Mouse (Mus musculus): ENCODE data around the gene Polr1a.
A peak's percentile ranks its signal among the peaks of the same experiment; 100 is the strongest.
"Not testable (repeated sequence)": the region's sequence is repeated elsewhere in the genome, so short reads cannot be mapped to it uniquely, and the experiment has no call there.

Polr1a gene

DNA sequence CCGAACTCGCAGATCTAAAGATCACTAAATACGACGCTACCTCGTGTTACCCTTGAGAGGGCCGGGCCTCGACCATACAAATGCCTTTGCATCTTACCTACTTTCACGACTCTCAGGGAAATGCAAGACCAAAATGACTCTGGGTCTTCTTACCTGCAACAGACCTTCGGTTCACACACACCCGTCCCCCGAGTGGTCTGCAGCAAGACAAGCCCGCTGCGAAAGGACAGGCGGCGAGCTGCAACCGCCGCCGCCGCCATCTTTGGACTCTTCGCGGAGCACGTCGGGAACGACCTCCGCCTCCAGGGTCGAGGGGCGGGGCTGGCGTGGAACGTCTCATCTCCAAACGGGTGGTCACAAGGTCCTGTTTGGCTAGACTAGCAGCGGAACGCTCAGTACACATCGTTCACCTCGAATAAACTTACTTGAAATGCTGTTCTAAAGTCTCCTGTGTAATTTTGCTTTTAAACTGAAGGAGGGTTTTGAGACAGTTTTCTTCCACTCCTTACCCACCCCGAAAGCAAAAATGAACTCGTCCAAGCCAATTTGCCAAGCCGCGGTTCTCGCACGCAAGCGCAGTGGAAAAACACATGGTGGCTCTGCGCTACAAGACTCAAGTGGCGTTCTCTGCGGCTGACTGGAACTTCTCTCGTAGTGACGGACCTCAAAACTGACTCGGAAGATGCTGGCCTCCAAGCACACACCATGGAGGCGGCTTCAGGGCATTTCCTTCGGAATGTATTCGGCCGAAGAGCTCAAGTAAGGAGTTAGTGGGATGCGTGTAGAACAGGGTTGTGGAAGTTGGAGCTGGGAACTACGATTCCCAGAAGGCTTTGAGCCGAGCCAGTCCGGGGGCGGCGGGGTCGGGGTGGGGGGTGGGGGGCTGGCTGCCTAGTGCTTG is at the start of gene Polr1a, which contains the start of gene Ptcd3:
Gene Polr1a, plus strand, starts transcription at position 573 of the 901 bp plus-strand sequence.
Gene Ptcd3, minus strand, starts transcription at position 270 of the 901 bp plus-strand sequence.
- peak; percentile 93 for DNase-seq

DNA sequence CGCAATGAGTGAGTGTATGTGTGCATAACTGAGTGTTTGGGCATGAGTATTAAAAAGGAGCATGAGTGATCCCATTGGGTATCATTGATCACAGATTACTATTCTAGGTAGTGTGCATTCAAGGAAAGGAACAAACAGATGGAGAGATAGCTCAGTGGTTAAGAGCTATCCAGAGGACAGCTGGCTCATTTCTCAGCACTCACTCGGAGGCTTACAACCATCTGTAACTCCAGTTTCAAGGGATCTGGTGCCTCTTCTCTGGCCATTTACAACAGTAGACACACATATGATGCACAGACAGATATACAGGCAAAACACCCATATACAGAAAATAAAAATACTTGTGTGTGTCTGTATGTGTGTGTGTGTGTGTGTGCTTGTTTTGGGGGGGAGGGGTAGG is 41.1 kb upstream of the Polr1a start:
- no peak for DNase-seq

DNA sequence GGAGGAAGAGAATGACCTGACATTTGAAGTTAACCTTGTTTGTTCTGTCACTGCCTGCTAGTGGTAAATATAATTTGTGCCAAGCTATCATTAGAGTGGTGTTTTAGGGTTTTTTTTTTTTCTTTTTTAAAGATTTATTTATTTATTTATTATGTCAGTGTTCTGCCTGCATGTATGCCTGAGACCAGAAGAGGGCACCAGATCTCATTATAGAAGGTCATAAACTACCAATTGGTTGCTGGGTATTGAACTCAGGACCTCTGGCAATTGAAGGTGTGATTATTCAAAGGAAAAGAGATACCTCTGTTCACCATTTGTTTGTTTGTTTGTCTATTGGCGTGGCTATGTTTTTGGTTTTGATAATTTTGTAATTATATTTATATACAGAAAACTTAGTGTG is 40.0 kb upstream of the Polr1a start:
- no peak for DNase-seq

DNA sequence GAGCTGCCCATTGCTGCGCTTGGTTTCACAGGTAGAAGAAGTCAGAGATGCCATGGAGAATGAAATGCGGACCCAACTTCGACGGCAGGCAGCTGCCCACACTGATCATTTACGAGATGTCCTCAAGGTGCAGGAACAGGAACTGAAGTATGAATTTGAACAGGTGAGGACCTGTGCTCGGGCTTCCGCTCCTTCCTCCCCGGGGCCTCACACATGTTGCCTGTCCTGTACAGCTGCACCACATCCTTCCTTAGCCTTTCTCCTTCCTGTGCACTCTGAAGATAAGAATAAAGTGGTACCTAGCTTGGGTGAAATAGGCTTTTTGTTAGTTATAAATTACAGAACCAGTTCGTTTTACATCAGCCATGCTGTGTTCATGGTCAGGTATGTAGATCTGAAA is 37.5 kb upstream of the Polr1a start:
- no peak for DNase-seq

DNA sequence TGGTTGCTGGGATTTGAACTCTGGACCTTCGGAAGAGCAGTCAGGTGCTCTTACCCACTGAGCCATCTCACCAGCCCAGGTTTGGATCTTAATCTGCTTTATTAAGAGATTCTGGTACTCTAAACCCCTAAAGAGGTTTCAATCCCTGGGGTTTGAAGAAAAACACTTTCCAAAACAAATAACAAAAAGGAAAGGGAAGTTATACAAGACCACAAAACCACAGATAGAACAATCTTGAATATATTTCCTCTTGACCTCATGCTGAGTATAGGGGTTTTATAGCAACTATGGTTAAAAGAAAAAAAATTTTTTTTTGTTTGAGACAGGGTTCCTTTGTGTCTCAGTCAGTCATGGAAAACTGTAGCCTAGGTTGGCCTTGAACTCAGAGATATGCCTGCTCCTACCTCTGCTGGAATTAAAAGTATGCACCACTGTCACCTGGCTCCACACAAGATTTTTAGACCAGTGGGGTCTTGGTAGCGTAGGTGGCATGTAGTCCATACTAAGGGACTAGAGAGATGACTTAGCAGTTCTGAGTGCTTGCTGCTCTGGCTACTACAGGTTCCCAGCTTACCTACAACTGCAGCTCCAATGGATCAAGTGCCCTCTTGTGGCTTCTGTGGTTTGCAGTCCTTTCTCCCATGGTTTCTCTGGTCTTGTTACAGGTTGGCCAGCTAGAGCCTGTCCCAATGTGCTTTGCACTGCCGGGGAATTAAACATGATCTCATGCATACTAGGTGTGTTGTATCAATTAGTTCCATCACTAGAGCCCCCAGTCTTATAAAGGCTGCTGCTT is 30.7 kb upstream of the Polr1a start:
- no peak for DNase-seq

DNA sequence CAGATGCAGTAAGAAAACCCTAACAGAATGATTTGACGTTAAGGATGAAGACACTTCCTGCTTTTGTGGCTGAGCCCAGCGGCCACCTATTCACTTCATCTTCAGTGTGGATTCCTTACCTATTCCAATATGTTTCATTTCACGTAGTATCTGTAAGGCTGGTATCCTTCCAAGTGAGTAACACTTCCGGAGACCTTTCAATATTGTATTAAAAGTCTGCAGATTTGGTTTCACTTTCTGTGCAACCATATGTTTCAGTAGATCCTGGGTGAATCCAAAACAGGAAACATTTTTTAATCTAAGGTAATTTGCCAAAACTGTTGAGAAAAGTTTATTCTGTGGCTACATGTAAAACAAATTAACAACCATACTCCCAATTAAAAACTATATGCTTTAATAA is 15.6 kb upstream of the Polr1a start:
- DNase-seq: no peak

DNA sequence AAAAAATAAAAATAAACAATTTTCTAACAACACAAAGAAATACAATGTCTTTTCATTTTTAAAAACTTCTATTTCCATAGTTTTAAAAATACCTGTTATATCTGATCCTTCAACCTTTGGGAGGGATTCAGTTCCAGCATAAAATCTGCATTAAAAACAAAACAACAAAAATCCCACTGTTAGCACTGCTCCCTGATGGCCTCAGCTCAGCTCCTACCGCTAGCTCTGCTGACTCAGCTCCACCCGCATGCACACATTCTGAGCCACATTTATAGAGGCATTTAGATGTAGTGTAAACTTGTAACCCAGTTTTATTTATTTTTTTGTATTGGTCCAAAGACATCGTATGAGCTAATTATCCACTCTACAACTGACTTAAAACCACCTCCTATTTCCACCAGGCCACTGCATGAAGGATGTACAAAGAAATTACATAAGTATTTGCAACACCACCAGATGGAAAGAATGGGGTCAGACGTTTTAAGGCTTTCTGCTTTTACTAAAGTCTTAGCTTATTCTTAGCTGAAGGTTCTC is 1.1 kb upstream of the Polr1a start:
- DNase-seq: no peak

DNA sequence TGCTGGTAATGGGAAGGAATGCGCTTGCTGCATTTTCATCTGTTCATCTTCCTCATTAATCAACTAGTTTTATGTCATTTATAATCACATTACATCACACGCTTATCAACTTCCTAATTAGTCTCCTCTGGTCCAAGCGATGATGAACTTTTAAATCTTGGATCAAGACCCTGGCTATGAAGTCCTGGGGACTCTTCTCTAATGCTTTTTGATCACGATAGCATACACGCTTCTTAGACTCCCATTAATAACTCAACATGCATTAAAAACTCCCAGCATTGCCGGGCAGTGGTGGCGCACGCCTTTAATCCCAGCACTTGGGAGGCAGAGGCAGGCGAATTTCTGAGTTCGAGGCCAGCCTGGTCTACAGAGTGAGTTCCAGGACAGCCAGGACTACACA is 531 bp downstream of the Polr1a start:
- DNase-seq: no peak

DNA sequence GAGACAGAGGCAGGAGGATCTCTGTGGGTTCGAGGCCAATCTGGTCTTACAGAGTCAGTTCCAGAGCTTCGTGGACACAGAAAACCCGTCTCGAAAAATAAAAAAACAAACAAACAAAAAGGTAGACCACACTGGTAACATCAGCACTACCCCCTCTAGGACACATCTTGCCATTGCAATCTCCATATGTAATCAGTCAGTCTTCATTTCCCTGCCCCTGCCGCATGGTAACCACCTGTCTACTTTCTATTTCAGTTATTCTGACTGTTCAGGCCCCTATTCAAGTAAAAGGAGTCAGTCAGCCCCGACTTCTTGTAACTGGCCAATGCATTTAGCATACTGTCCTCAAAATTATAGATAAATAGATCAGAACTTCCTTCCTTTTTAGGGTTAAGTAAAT is 987 bp downstream of the Polr1a start:
- DNase-seq: no peak

DNA sequence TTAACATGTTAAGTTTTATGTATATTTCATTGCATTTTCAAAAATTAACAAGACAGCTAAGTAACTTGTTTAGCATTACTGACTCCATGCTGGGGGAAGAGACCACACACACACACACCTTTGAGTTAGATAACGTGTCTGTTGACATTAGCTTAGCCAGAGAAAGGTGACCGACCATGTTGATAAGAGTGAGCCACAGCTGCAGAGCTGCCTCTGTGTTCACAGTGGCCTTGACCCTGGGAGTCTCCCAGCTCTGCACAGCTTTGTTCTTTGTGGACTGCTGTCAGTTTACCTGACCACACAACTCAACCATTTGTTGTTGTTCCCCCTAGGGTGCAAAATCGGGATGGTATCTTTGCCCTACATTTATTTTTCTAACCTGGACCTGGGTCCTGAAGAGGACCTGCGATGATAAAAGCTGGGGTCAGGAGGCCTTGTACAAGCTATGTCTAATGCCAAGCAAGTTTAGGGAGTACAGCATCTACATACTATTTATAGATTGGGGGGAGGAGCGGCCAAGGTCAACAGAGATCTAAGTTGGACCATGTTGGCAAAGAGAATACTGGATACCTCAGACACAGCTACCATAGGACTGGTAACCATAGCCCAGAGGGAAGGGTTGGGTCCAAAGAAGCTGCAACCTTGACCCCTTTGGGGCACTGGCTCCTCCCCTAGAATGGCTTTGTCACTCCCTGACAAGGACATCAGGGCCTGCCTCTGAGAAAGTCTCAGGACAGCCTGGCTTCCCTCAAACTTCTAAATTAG is 3.0 kb downstream of the Polr1a start:
- no peak for DNase-seq

DNA sequence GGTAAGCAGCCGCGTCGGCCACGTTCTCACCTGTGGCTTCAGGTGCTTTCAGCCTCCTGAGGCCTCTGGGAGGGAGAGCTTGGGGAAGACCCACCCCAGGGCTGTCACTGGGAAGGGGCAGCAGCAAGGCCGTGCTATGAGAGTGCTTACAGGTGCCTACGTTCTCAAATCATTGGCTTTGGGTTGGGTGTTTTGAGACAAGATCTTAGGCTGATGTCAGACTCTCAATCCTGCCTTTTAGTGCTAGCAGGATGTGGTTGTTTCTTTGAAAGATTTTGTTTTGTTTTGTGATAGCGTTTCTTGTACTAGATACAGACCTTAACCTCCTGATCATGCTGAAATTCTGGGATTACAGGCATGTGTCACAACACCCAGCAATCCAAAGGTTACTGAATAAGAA is 11.9 kb downstream of the Polr1a start:
- DNase-seq: no peak

DNA sequence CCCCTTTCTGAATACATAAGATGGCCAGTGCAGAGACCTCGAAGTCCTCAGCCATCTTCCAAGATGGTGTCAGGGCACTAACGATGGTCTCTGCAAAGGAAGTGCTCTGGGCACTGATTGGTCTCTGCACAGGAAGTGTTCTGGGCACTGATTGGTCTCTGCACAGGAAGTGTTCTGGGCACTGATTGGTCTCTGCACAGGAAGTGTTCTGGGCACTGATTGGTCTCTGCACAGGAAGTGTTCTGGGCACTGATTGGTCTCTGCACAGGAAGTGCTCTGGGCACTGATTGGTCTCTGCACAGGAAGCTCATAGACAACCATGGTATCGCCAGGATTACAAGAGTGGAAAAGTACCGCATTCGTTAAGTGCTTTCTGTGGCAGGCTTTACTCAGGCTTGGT is 16.4 kb downstream of the Polr1a start:
- not testable (repeated sequence) for DNase-seq

DNA sequence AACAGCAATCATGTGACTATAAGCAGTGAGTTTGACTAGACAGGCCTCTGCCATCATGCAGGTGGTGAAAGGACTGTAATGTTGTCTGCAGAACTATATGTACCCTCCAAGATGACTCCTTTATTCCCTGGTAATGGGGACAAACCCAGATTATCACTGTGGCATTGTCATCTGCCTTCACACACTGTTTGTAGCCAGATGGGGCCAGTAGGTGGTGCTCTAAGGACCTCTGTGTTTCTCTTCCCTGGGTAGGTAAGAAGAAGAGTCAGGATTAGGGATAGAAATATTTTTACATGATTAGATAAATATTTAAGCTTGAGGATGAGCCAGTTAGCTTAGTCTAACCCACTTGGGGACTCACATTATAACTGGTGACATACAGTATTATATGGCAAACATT is 19.1 kb downstream of the Polr1a start:
- peak; percentile 58 for DNase-seq

DNA sequence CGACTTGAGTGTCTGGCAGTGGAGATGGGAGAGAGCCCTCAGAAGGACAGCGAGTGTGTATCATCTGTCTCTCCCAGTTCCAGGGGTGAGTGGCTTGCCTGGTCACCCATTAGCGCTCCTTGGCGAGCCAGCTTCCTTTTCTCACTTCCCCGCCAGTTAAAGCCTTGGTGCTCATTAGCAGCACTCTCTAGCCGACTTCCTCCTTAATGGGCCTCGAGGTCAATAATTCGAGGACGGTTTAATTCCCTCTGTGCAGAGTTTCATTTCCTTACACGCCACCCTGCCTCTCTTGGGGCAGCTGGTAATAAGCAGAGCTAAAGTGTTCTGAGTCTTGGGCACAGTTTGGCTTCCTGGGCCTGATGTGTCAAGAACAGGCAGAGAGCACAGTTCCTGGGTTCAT is 21.2 kb downstream of the Polr1a start:
- DNase-seq: no peak

DNA sequence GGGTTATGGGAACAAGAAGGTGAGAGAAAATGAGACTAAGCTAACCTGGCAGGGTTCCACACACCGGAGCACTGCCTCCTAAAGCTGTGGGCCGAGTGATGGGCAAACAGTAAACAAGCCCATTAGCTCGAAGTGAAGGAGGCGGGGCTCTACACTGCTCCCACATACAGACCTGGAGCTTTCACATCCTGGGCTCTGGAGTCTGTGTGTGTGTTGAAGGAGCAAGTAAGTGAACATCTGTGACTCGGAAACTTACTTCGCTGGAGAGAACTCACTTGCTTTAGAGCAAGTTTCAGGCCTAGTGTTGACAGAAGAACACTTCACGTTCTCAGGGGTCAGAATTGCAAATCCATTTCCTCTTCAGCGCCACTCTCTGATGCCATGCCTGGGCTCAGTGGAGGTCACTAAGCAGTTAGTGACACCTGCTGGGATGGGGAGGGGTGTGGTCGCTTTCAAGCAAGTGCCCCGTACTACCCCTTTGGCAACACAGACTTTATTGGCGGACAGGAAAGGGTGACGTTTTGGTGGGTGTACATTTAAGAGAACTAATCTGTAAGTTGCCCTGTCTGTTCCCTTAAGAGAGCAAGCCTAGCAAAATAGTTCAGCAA is 22.1 kb downstream of the Polr1a start:
- no peak for DNase-seq

DNA sequence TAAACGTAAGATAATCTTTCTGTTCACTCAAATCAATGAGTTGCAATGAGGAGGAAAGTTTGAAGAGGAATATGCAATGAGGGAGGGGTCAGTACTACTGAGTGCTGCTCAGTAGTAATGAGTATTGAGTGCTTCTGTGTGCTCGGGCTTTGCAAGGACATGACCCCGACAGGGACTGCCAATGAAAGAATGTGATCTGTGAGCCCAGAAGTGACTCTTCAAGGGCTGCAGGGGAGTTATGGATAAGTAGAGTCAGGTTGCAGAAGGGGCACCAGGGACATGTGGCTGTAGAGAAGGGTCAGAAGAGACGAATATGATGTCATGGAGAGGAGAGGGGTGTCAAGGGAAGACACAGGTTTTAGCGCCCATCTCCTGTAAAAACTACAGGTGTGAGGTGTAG is 23.5 kb downstream of the Polr1a start:
- no peak for DNase-seq

DNA sequence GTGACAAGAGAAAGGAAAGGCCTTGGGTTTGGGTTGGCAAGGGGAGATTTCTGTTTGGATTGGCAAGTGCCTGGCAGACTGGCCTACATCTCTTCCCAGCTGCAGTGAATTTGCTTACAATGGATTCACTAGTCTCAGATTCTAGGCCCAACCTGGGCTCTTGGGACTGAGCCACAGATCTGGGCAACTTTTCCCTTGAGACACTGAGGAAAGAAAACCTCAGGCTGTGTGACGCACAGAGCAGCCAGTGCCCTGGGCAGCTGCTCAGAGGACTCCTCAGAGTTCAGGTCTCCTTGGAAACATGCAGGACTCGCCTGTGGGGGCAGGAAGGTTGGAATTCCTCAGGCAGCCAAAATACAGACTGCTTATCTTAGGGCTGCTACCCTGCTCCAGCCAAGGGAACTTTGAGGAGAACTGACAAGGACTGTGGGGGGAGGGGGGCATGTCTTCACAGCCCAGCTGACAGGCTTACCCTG is 25.3 kb downstream of the Polr1a start:
- DNase-seq: no peak

DNA sequence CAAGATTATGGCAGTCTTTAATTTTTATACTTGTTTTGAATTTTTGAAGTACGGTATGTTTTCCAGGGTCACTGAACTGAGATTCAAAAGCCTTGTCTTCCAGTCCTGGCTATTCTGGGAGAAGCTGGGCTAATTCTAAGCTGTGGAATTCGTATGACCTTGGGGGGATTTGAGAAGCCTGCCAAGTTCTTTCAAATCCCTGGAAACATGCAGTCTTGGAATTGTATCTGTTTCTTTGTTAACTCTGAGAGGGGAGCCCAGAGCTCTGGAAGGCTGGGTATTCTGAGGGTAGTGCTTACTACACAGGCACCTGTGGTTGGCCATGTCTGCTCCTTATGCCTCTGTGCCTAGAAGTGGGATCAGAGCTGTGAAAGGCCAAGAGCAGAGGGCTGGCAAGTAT is 26.9 kb downstream of the Polr1a start:
- DNase-seq: no peak

DNA sequence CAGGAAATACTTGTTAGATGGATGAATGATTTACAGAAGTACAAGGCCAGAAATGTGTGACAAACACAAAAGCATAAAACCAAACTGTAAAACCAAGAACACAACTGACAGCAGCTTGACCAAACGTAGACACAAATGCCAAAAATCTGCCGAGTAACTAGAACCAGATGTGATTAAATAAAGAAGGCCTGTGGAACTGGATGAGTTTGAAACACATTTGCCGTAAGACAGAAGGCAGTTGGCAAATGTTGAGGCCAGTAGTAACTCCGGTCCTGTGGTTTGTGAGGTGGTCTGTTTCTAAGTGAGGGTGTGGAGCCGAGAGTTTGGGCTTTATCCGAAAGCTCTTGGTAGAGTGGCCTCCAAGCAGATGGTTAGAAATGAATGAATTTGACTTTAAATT is 32.1 kb downstream of the Polr1a start:
- no peak for DNase-seq

DNA sequence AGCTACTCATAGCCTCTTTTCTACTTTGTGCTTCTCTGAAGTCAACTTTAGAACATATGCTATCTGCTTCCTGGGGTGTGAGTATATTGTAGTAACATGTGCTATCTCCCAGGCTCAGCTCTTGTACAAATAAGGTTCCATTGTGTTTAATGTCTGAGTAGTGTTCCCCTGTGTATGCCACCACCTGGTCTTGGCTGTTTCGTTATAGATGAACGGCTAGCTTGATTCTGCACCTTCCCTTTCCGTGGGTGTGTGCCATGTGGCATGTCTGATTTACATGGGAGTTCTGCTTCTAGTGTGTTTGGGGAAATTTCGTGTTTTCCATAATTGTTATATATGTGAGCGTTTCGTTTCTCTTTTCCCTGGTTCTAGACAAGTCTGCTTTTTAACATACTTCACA is 36.2 kb downstream of the Polr1a start:
- DNase-seq: no peak

DNA sequence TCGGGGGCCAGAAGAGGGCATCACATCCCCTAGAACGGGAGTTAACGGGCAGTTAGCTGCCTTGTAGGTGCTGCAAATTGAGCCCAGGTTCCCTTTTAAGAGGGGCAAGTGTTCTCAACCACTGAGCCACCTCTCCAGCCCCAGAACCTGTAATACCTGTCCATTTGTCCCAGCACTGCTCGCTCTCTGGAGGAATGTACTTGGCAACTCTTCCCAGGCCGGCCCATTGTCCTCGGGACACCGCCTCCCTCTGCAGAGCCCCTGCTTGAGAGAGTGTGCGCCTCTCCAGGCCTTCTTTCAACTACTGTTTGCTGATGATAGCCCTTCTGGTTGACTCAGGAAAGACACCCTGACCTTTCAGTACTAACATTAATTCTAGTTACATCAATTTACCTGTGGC is 37.3 kb downstream of the Polr1a start:
- no peak for DNase-seq

DNA sequence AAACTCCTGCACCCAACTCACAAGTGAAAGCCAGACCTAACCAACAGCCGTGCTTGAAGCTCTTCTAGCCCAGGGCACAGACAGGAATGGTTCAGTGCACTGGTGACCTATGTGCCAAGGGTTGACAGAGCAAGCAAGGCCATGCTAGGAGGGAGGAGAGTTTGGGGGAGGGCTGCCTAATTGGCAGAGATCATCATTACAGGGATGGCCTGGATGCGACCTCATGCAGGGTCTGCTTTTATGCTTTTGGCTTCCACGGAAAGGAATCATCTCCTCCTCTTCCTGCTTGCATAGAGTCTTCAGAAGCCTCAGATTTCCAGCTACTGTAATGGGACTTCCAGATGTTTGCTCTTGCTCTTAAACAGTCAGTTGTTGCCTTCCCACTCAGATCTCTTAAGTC is 40.9 kb downstream of the Polr1a start:
- DNase-seq: no peak

DNA sequence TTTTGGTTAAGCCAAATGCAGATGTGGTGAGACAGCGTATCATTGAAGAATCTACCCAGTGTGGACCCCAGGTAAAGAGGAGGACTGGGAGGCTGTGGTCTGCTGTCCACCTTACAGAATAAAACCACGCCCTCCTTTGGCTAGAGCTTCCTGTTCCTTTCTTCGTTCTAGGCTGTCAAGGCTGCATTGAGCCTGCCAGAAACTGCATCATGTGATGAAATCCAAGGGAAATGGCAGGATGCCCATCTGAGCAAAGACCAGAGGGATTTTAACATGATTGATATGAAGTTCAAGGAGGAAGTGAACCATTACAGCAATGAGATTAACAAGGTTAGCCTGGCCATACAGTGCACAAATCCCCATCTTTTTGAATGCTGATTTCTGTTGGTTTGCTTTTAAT is 41.7 kb downstream of the Polr1a start:
- DNase-seq: no peak

Measured in right cerebral cortex, postnatal 4 days (tissue).